Mouse (Mus musculus) liver (tissue): ENCODE data around the gene Rtn4.
A peak's percentile ranks its signal among the peaks of the same experiment; 100 is the strongest.

Source experiments
- DNase-seq: peaks from one replicate; pipeline ENCODE4 v3.0.0-alpha.2; 2020; ENCODE audit warnings: mixed read lengths

The Rtn4 gene

DNA sequence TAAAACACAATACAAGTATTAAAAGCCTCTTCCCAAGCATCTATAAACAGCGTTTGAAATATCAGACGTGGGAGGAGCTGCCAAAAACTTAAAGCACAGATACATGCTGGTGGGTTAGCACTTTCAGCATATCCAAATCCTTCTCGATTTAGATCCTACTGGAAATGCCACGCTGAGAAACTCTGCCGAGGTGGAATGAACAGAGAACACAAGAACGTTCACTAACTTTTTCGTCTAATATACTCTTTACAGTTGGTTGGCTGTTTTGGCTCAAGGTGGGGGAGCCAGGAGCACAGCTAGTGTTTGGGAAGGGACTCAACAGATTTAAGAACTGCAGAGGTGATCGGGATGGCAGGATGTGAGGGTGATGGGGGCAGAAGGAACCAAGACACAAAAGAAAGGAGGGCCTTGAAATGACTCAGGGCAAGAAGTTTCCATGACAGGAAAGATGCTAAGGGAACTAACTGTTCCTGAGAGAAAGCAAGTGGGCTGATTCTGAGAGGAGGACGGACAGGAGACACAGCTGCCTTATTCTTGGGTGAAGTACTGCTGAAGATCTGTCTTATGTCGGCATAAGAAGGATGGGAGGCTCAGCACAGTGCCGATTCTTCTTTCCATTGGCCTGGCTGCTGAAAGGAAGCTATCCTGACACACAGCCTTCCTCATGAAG lies 73.7 kb downstream of the Rtn4 start:
- no peak for DNase-seq

GRCm38 (mm10) chr11:29768523-29768922 lies 75.8 kb downstream of the Rtn4 start:
- no peak for DNase-seq

GRCm38 (mm10) chr11:29770666-29771400 lies 78.1 kb downstream of the Rtn4 start:
- DNase-seq: no peak

- DNase-seq: no peak
These were observed 79.5 kb downstream of the Rtn4 start for GRCm38 (mm10) chr11:29772279-29772678.

GRCm38 (mm10) chr11:29774296-29774695 lies 81.5 kb downstream of the Rtn4 start:
- no peak for DNase-seq

- no peak for DNase-seq
These were observed 82.0 kb downstream of the Rtn4 start for GRCm38 (mm10) chr11:29774760-29775159.

DNA sequence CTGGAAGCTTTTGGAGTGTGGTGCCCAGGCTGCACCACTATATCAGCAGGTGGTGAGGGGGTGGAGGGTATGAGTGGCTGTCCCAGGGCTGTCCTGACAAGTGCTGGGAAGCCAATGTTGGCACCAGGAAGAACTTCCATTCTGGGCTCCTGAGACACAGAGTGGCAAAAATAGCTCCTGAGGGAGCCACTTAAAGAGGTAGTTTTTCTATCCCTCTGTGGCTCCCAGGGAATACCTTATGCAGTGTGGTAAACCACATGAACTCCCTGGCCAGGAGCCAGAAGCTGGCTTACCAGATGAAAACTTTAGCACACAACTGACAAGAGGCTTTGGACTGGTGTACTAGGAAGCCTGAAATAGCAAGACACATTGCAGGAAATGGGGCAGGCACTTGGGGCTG lies 85.2 kb downstream of the Rtn4 start:
- no peak for DNase-seq

DNA sequence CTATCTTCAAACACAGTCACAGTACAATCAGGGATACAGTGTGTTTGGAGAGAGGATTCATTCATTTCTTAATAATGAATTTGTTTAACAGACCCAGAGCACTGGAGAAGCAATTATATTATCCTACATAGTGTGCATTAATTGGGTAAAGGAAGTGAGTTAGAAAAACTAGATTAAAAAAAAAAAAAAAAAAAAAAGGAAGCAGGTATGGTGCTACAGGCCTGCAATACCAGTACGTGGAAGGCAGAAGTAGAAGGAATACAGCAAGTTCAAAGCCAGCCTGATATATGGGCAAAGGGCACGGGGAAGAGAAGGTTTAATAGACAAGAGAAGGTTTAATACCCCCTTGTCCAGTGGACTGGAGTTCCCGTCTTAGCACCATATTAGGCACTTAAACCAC lies 86.2 kb downstream of the Rtn4 start:
- no peak for DNase-seq

GRCm38 (mm10) chr11:29779409-29780026 lies 86.8 kb downstream of the Rtn4 start:
- no peak for DNase-seq

- DNase-seq: peak; percentile 49
These were observed 94.0 kb downstream of the Rtn4 start for GRCm38 (mm10) chr11:29786583-29787219.

DNA sequence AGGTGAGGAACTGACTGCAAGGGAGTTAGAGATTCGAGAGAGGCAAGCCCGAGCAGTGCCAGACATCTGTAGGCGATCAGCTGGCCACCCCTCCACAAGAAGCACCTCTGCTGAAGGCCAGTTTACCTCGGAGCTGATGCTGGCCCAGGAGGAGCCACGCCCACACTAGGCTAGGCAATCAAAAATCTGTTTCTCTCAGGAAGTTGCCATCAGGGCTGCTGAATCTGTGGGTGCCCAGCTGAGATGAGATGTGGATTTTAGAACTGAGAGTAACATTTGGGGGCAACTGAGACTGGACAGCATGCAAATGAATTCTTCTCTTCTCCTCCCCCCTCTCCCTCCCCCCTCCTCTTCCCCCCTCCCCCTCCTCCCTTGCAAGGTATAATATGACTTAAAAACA lies 94.7 kb downstream of the Rtn4 start:
- peak; percentile 30 for DNase-seq

GRCm38 (mm10) chr11:29788499-29788898 lies 95.8 kb downstream of the Rtn4 start:
- no peak for DNase-seq

DNA sequence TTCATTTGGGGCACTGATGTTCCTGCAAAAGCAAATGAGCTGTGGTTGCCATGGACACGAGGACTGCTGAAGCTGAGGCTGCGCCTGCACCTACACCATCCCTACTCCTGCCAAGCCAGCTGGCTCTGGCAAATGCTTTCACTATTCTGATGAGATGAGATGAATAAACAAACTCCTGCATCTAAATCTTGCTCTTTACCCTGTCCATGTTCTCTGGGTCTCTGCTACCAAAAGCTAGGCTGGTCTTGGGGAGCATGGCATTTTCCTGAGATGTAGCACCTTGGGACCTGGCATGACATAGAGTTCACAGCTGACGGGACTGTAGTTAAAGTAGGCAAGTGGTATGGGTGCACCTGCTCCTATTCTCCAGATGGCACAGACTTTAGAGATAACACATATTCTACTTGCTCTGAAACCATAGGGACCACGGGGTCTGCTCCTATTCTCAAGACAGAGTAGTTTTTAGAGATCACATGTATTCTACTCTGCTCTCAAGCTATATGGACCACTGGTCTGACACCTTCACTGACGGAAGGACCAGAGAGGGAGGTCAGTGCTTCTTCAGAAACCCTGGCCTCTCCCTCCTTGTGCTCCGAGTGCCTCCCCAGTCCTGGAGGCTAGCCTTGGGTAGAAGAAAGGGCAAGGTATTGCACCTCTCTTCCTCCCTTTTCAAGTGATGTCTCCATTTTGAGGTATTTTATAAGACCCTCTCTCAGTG lies 96.3 kb downstream of the Rtn4 start:
- no peak for DNase-seq

GRCm38 (mm10) chr11:29790796-29791195 lies 98.0 kb downstream of the Rtn4 start:
- no peak for DNase-seq
